Mouse (Mus musculus): ENCODE results near the gene Tm9sf4. TPM values are rescaled to one million over a fixed set of nuclear protein-coding genes. Genes with fewer than 3 reads are reported as not detected.

The Tm9sf4 gene
- polyA plus RNA-seq (2015; fragmentation: Nextera tagmentation; extraction: Ambion mirVana), result 41.1 and 61.7 TPM in 2 replicates

GRCm38 (mm10) chr2:153160844-153161683, at the start of gene Tm9sf4:
Gene Tm9sf4 (plus strand): TSS chr2:153161303.

GRCm38 (mm10) chr2:153224946-153225594, 64.0 kb downstream of the Tm9sf4 start, which contains the start of gene Tspyl3:
Gene Tspyl3 (minus strand): TSS chr2:153225441.

DNA sequence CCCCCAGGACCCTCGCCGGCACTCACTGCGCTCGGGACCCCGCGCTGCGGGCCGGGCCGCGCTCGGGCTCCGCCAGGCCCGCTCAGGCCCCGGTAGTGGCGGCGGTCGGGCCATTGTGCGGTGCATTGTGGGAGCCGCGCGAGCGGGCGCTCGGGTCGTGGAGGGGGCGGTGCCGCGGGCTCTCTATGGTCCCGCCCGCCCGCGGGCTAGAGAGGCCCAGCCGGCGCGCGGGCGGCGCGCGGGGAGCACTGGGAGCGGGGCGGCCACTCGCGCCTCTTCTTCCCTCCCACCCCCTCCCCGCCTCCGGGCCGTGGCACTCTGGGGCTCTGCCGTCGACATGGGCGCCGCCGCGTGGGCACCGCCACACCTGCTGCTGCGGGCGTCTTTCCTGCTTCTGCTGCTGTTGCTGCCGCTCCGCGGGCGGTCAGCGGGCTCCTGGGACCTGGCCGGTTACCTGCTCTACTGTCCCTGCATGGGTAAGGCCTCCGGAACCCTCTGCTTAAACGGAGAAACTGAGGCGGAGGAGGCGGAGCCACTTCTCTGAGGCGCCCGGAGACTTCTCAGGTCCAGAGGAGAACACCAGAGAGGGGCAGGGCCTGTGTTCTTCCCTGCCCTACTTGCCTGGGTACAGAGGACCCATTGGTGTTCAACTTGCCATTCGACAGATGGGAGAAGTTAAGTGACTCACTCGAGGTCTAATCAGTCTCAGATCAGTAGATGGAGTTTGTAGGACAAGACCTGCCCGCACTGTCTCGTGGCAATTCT, 80.3 kb downstream of the Tm9sf4 start, which contains the start of the genes Plagl2 and Pofut1:
TSS of gene Plagl2 (minus strand) at position 177 of the 765 bp plus-strand sequence.
TSS of gene Pofut1 (plus strand) at position 284 of the 765 bp plus-strand sequence.

Other genes with a start within 250 kb of the Tm9sf4 start
- gene Mylk2, start 250.0 kb upstream of the Tm9sf4 start, polyA plus RNA-seq (2015; fragmentation: Nextera tagmentation; extraction: Ambion mirVana), result 0.05 and 0.72 TPM in 2 replicates
- gene Foxs1, start 228.1 kb upstream of the Tm9sf4 start, polyA plus RNA-seq (2015; fragmentation: Nextera tagmentation; extraction: Ambion mirVana), result 6.2 and 8.1 TPM in 2 replicates
- gene Dusp15, start 209.6 kb upstream of the Tm9sf4 start, polyA plus RNA-seq (2015; fragmentation: Nextera tagmentation; extraction: Ambion mirVana), result 0.83 and 0.95 TPM in 2 replicates
- 0.51 and 0.55 TPM in 2 replicates for gene Ttll9, start 198.8 kb upstream of the Tm9sf4 start, polyA plus RNA-seq (2015; fragmentation: Nextera tagmentation; extraction: Ambion mirVana)
- 166 and 192 TPM in 2 replicates for gene Pdrg1, start 145.9 kb upstream of the Tm9sf4 start, polyA plus RNA-seq (2015; fragmentation: Nextera tagmentation; extraction: Ambion mirVana)
- gene Xkr7, start 129.5 kb upstream of the Tm9sf4 start, polyA plus RNA-seq (2015; fragmentation: Nextera tagmentation; extraction: Ambion mirVana), result 0.26 and 0.54 TPM in 2 replicates
- 0.60 and 2.6 TPM in 2 replicates for gene Ccm2l, start 95.3 kb upstream of the Tm9sf4 start, polyA plus RNA-seq (2015; fragmentation: Nextera tagmentation; extraction: Ambion mirVana)
- 6.3 and 7.4 TPM in 2 replicates for gene Hck, start 52.8 kb upstream of the Tm9sf4 start, polyA plus RNA-seq (2015; fragmentation: Nextera tagmentation; extraction: Ambion mirVana)
- gene Tspyl3, start 64.1 kb downstream of the Tm9sf4 start, polyA plus RNA-seq (2015; fragmentation: Nextera tagmentation; extraction: Ambion mirVana), result 8.2 and 8.7 TPM in 2 replicates
- 3.8 and 4.8 TPM in 2 replicates for gene Plagl2, start 80.1 kb downstream of the Tm9sf4 start, polyA plus RNA-seq (2015; fragmentation: Nextera tagmentation; extraction: Ambion mirVana)
- gene Pofut1, start 80.2 kb downstream of the Tm9sf4 start, polyA plus RNA-seq (2015; fragmentation: Nextera tagmentation; extraction: Ambion mirVana), result 3.7 and 6.1 TPM in 2 replicates
- gene Kif3b, start 130.1 kb downstream of the Tm9sf4 start, polyA plus RNA-seq (2015; fragmentation: Nextera tagmentation; extraction: Ambion mirVana), result 5.9 and 7.0 TPM in 2 replicates
- 8.8 and 11.0 TPM in 2 replicates for gene Asxl1, start 184.5 kb downstream of the Tm9sf4 start, polyA plus RNA-seq (2015; fragmentation: Nextera tagmentation; extraction: Ambion mirVana)